Mouse (Mus musculus): ENCODE results near the gene Lmf1. TPM values are rescaled to one million over a fixed set of nuclear protein-coding genes. Genes with fewer than 3 reads are reported as not detected.

Gene Lmf1
- polyA plus RNA-seq, 1 experiment from 2014 or later = 31.3 TPM

DNA sequence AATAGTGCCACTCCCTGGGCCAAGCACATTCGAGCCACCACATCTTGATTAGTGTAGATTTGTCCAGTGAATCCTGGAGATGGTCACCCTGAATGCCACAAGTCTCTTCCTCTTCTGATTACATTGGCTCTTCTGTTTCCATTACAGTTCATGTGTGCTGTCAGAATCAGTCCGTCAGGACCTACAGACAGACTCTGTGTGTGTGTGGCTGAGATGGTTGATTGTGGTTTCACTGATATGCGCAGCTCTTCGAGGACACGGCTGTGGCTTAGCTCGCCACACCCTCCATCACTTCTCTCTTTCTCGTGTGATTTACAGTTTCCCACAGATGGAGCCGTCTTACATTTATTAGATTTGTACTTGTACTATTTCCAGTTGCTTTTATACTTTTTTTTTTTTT is 5.0 kb downstream of the Lmf1 start:
- Histone ChIP-seq H3K4me2 (ENCODE audit: low read length) (no peak overlapping the region), H3K36me3 (ENCODE audit: control insufficient read depth, insufficient read depth, low read length) (peaks cover 30% of the 10 kb centered on the region), H3K27me3 (replicated peaks; ENCODE audit: control insufficient read depth, insufficient read depth, low read length) (no peaks in the 10 kb centered on the region), H3K4me3 (ENCODE audit: low read depth, low read length) (no peak overlapping the region), H3K27ac (ENCODE audit: low read depth) (no peak overlapping the region), H3K9me3 (ENCODE audit: control insufficient read depth, low read length) (no peaks in the 10 kb centered on the region), H3K9ac (ENCODE audit: low read length) (no peak overlapping the region), H3K4me1 (replicated peaks; ENCODE audit: control insufficient read depth, insufficient read depth, low read length) (peaks cover 7% of the 10 kb centered on the region; the same call in 1 of the 2 replicates)
- WGBS = 85% methylated on average over 8 of the region's 8 CpGs
- DNase-seq (ENCODE audit: low spot score) = no peak
- no peak for ATAC-seq (replicated peaks; ENCODE audit: low FRiP score, low TSS enrichment, low read depth)

DNA sequence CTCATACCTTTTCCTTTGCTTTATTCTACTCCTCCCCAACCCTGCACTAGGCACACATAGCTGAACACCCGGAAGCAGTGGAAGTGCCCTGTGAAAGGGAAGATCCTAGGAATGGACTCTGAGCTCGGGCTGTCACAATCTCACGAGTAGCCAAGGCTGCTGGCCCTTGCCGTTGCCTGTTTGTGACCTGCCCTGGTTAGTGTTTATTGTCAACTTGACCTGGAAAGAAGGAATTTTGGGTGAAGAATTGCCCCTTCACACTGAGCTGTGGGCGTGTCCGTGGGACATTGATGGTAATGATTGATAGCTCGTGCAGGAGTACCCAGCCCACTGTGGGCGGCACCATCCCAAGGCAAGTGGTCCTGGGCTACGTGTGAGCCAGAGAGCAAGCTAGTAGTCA is 5.8 kb downstream of the Lmf1 start:
- Histone ChIP-seq H3K4me2 (ENCODE audit: low read length) (no peak overlapping the region), H3K36me3 (ENCODE audit: control insufficient read depth, insufficient read depth, low read length) (peaks cover 37% of the 10 kb centered on the region), H3K27me3 (replicated peaks; ENCODE audit: control insufficient read depth, insufficient read depth, low read length) (no peaks in the 10 kb centered on the region), H3K4me3 (ENCODE audit: low read depth, low read length) (no peak overlapping the region), H3K9ac (ENCODE audit: low read length) (no peak overlapping the region), H3K9me3 (ENCODE audit: control insufficient read depth, low read length) (no peaks in the 10 kb centered on the region), H3K27ac (ENCODE audit: low read depth) (no peak overlapping the region), H3K4me1 (replicated peaks; ENCODE audit: control insufficient read depth, insufficient read depth, low read length) (peaks cover 6% of the 10 kb centered on the region; the same call in 1 of the 2 replicates)
- ATAC-seq (replicated peaks; ENCODE audit: low FRiP score, low TSS enrichment, low read depth) (no peak), DNase-seq (ENCODE audit: low spot score) (no peak)
- 96% methylated on average over 9 of the region's 9 CpGs for WGBS

GRCm38 (mm10) chr17:25590068-25590467 is 11.2 kb downstream of the Lmf1 start:
- Histone ChIP-seq H3K27me3 (replicated peaks; ENCODE audit: control insufficient read depth, insufficient read depth, low read length) (no peaks in the 10 kb centered on the region), H3K4me1 (replicated peaks; ENCODE audit: control insufficient read depth, insufficient read depth, low read length) (no peaks in the 10 kb centered on the region), H3K27ac (ENCODE audit: low read depth) (no peak overlapping the region), H3K4me3 (ENCODE audit: low read depth, low read length) (no peak overlapping the region), H3K9ac (ENCODE audit: low read length) (no peak overlapping the region), H3K9me3 (ENCODE audit: control insufficient read depth, low read length) (no peaks in the 10 kb centered on the region; the same call in 1 of the 2 replicates), H3K4me2 (ENCODE audit: low read length) (no peak overlapping the region), H3K36me3 (ENCODE audit: control insufficient read depth, insufficient read depth, low read length) (peaks cover 56% of the 10 kb centered on the region)
- WGBS = 94% methylated on average over 6 of the region's 6 CpGs
- ATAC-seq (replicated peaks; ENCODE audit: low FRiP score, low TSS enrichment, low read depth) (no peak), DNase-seq (ENCODE audit: low spot score) (no peak)

DNA sequence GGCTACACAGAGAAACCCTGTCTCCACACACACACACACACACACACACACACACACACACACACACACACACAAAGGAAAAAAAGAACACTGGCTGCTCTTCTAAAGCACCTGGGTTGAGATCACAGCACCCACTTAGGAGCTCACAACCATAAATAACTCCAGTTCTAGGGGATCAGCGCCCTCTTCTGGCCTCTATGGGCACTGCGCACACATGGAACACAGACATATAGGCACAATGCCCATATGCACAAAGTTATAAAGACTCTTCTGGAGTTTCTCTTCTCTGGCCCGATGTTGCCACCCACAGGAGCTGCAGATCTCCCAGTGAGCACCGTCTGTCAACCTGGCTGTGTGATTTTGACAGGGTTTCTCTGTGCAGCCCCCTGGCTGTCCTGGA is 12.1 kb downstream of the Lmf1 start:
- no peak overlapping the region for H3K4me2 ChIP-seq (ENCODE audit: low read length)
- DNase-seq (ENCODE audit: low spot score) (no peak), ATAC-seq (replicated peaks; ENCODE audit: low FRiP score, low TSS enrichment, low read depth) (no peak)
- H3K27me3 ChIP-seq (replicated peaks; ENCODE audit: control insufficient read depth, insufficient read depth, low read length) = no peaks in the 10 kb centered on the region
- H3K36me3 ChIP-seq (ENCODE audit: control insufficient read depth, insufficient read depth, low read length) = peaks cover 47% of the 10 kb centered on the region
- H3K9ac ChIP-seq (ENCODE audit: low read length) = no peak overlapping the region
- whole genome bisulfite sequencing = 86% methylated on average over 4 of the region's 4 CpGs
- H3K4me1 ChIP-seq (replicated peaks; ENCODE audit: control insufficient read depth, insufficient read depth, low read length) = no peaks in the 10 kb centered on the region
- H3K27ac ChIP-seq (ENCODE audit: low read depth) = no peak overlapping the region
- H3K4me3 ChIP-seq (ENCODE audit: low read depth, low read length) = no peak overlapping the region
- H3K9me3 ChIP-seq (ENCODE audit: control insufficient read depth, low read length) = no peaks in the 10 kb centered on the region; the same call in 1 of the 2 replicates

DNA sequence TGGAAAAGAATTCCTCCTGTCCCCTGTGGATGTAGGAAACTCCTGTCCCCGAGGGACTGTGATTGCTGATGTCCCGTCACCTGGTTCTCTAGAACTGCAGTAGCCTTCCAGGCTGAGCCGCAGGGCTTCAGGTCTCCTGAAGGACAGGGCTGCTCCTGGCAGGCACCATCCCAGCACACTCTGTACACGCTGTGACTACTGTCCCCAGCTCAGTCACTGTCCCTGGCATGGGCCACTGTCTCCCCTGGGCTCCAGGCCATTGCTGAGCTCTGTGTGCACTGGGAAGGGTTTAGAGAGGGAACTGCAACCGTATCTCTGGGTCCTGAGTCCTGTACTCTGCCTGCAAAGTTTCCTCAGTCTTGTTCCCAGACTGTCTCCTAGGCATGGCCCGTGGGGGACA is 13.5 kb downstream of the Lmf1 start:
- Histone ChIP-seq H3K9me3 (ENCODE audit: control insufficient read depth, low read length) (no peaks in the 10 kb centered on the region; the same call in 1 of the 2 replicates), H3K27ac (ENCODE audit: low read depth) (no peak overlapping the region), H3K27me3 (replicated peaks; ENCODE audit: control insufficient read depth, insufficient read depth, low read length) (no peaks in the 10 kb centered on the region), H3K9ac (ENCODE audit: low read length) (no peak overlapping the region), H3K4me2 (ENCODE audit: low read length) (no peak overlapping the region), H3K36me3 (ENCODE audit: control insufficient read depth, insufficient read depth, low read length) (peaks cover 46% of the 10 kb centered on the region), H3K4me3 (ENCODE audit: low read depth, low read length) (no peak overlapping the region), H3K4me1 (replicated peaks; ENCODE audit: control insufficient read depth, insufficient read depth, low read length) (no peaks in the 10 kb centered on the region)
- WGBS = 91% methylated on average over 6 of the region's 6 CpGs
- no peak for DNase-seq (ENCODE audit: low spot score)
- ATAC-seq (replicated peaks; ENCODE audit: low FRiP score, low TSS enrichment, low read depth) = no peak

GRCm38 (mm10) chr17:25593411-25594261 is 14.8 kb downstream of the Lmf1 start:
- Histone ChIP-seq H3K9ac (ENCODE audit: low read length) (no peak overlapping the region; the same call in 1 of the 2 replicates), H3K4me1 (replicated peaks; ENCODE audit: control insufficient read depth, insufficient read depth, low read length) (no peaks in the 10 kb centered on the region), H3K4me3 (ENCODE audit: low read depth, low read length) (no peak overlapping the region), H3K4me2 (ENCODE audit: low read length) (no peak overlapping the region), H3K36me3 (ENCODE audit: control insufficient read depth, insufficient read depth, low read length) (peaks cover 36% of the 10 kb centered on the region), H3K27me3 (replicated peaks; ENCODE audit: control insufficient read depth, insufficient read depth, low read length) (no peaks in the 10 kb centered on the region), H3K9me3 (ENCODE audit: control insufficient read depth, low read length) (no peaks in the 10 kb centered on the region; the same call in 1 of the 2 replicates), H3K27ac (ENCODE audit: low read depth) (no peak overlapping the region)
- ATAC-seq (replicated peaks; ENCODE audit: low FRiP score, low TSS enrichment, low read depth) = no peak
- no peak for DNase-seq (ENCODE audit: low spot score)
- WGBS = 43% methylated on average over 22 of the region's 22 CpGs

DNA sequence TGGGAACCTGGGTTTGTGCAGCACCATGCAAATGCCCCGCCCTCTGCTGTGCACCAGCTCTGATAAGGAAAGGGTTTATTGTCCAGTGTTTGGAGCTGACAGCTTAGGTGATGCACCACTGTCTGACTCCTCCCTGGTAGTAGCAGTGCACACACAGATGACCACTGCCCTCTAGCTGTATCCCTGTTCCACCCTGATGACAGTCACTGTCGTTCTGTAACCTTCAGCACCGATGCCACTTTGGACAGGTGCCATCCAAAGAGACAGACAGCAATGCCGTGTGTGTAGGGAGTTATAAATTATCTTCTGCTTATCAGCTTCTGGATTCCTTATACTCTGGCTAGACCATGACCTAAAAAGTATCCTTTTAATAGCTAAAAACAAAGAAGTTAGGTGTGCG is 16.6 kb downstream of the Lmf1 start:
- H3K4me1 ChIP-seq (replicated peaks; ENCODE audit: control insufficient read depth, insufficient read depth, low read length) = no peaks in the 10 kb centered on the region
- 63% methylated on average over 5 of the region's 5 CpGs for WGBS
- H3K9me3 ChIP-seq (ENCODE audit: control insufficient read depth, low read length) = no peaks in the 10 kb centered on the region; the same call in 1 of the 2 replicates
- no peak overlapping the region for H3K9ac ChIP-seq (ENCODE audit: low read length)
- no peak for ATAC-seq (replicated peaks; ENCODE audit: low FRiP score, low TSS enrichment, low read depth)
- H3K27ac ChIP-seq (ENCODE audit: low read depth) = no peak overlapping the region
- no peak overlapping the region for H3K4me3 ChIP-seq (ENCODE audit: low read depth, low read length)
- no peak overlapping the region for H3K4me2 ChIP-seq (ENCODE audit: low read length)
- H3K36me3 ChIP-seq (ENCODE audit: control insufficient read depth, insufficient read depth, low read length) = peaks cover 20% of the 10 kb centered on the region
- DNase-seq (ENCODE audit: low spot score) = no peak
- H3K27me3 ChIP-seq (replicated peaks; ENCODE audit: control insufficient read depth, insufficient read depth, low read length) = no peaks in the 10 kb centered on the region

- H3K27ac ChIP-seq (ENCODE audit: low read depth) = no peak overlapping the region
- DNase-seq (ENCODE audit: low spot score) = no peak
- no peak for ATAC-seq (replicated peaks; ENCODE audit: low FRiP score, low TSS enrichment, low read depth)
- H3K36me3 ChIP-seq (ENCODE audit: control insufficient read depth, insufficient read depth, low read length) = peaks cover 14% of the 10 kb centered on the region
- no peaks in the 10 kb centered on the region for H3K27me3 ChIP-seq (replicated peaks; ENCODE audit: control insufficient read depth, insufficient read depth, low read length)
- no peak overlapping the region for H3K4me2 ChIP-seq (ENCODE audit: low read length)
- 56% methylated on average over 3 of the region's 3 CpGs for WGBS
- H3K9ac ChIP-seq (ENCODE audit: low read length) = no peak overlapping the region
- no peaks in the 10 kb centered on the region for H3K4me1 ChIP-seq (replicated peaks; ENCODE audit: control insufficient read depth, insufficient read depth, low read length)
- H3K9me3 ChIP-seq (ENCODE audit: control insufficient read depth, low read length) = no peaks in the 10 kb centered on the region
- no peak overlapping the region for H3K4me3 ChIP-seq (ENCODE audit: low read depth, low read length)
These were observed 18.7 kb downstream of the Lmf1 start for GRCm38 (mm10) chr17:25597537-25597936.

DNA sequence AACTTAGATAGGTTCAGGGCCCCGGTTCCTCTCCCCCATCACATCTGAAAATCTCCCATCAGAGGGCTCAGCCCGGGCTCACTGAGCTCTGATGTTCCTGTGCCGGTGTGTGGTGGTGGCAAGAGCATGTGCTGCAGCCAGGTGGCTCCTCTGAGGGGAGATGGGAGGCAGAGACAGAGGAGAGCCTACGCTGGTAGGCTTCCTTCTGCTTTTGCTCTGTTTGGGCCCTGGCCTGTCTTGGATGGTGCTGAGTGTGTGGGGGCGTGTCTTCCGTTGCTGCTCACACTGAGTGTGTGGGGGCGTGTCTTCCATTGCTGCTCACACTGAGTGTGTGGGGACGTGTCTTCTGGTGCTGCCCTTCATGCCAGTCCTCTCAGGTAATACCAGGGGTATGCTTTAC is 23.5 kb downstream of the Lmf1 start:
- H3K4me1 ChIP-seq (replicated peaks; ENCODE audit: control insufficient read depth, insufficient read depth, low read length) = peaks cover 6% of the 10 kb centered on the region; the same call in 1 of the 2 replicates
- DNase-seq (ENCODE audit: low spot score) = no peak
- 73% methylated on average over 8 of the region's 8 CpGs for WGBS
- no peaks in the 10 kb centered on the region for H3K9me3 ChIP-seq (ENCODE audit: control insufficient read depth, low read length)
- H3K9ac ChIP-seq (ENCODE audit: low read length) = no peak overlapping the region
- H3K36me3 ChIP-seq (ENCODE audit: control insufficient read depth, insufficient read depth, low read length) = no peaks in the 10 kb centered on the region
- H3K27ac ChIP-seq (ENCODE audit: low read depth) = no peak overlapping the region
- no peaks in the 10 kb centered on the region for H3K27me3 ChIP-seq (replicated peaks; ENCODE audit: control insufficient read depth, insufficient read depth, low read length)
- H3K4me2 ChIP-seq (ENCODE audit: low read length) = no peak overlapping the region
- H3K4me3 ChIP-seq (ENCODE audit: low read depth, low read length) = no peak overlapping the region
- ATAC-seq (replicated peaks; ENCODE audit: low FRiP score, low TSS enrichment, low read depth) = no peak
